Mouse (Mus musculus): ENCODE measurements around the gene Zfand3. TPM values are rescaled to one million over a fixed set of nuclear protein-coding genes. Genes with fewer than 3 reads are reported as not detected.

The Zfand3 gene
- polyA plus RNA-seq, 1 experiment: 69.3 TPM

DNA sequence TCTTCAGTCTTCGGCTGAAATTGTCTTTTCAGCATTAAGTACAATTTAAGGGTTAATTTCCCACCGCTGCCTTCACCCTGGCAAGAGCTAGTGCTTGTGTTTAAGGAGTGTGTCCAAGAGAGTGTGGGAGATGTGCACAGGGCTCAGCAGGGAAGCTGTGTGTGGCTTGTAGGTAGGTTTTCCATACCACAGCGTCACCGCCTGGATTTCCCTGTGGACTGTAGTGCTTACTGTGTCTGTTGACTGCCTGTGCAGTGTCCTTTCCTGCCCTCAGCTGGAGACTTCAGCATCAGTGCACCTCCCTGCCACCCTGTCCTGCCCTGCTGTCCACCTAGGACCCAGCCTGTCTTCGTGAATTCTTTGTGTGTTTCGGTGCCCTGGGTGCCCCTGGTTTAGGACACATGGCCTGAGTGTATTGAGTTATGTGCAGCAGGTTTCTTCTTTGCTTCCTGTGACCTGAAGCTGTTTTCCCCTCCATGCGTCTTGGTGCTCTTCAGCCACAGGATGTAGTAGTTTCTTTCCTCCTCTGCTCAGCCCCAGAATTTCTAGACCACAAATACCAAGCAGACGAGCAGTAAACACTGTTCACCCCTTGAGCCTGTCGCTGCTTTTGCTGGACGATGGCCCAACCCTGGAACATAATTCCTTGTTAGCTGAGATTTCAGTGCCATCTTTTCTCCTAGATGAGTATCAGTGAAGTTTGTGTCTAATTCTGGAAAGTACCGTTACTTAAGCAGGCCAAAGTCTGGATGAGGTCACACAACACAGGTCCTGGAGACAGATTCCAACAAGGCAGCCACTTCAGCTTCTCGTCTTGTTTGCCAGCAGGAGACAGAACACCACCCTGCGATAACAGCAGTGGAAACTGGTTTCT, 195.1 kb downstream of the Zfand3 start:
- Histone ChIP-seq H3K9ac (ENCODE audit: low read depth, poor library complexity, severe bottlenecking) (no peak overlapping the region), H3K36me3 (ENCODE audit: control insufficient read depth, insufficient read depth, low read length, poor library complexity, severe bottlenecking) (no peaks in the 10 kb centered on the region), H3K4me3 (ENCODE audit: low read depth, low read length) (no peak overlapping the region), H3K27ac (ENCODE audit: insufficient read depth, low read length) (no peak overlapping the region), H3K9me3 (replicated peaks; ENCODE audit: control insufficient read depth, insufficient read depth, low read length, poor library complexity, severe bottlenecking) (no peaks in the 10 kb centered on the region), H3K4me1 (ENCODE audit: control insufficient read depth, insufficient read depth, low read length) (peaks cover 5% of the 10 kb centered on the region), H3K27me3 (ENCODE audit: control insufficient read depth, insufficient read depth, low read length, poor library complexity, severe bottlenecking) (no peaks in the 10 kb centered on the region)
- TF ChIP-seq CTCF (IDR thresholded peaks at IDR 0.05; ENCODE audit: low read depth, low read length) (no peak), POLR2A (IDR thresholded peaks at IDR 0.05; ENCODE audit: insufficient read depth, low read length) (no peak), EP300 (IDR thresholded peaks at IDR 0.05; ENCODE audit: insufficient read depth, low read depth, low read length) (no peak)

DNA sequence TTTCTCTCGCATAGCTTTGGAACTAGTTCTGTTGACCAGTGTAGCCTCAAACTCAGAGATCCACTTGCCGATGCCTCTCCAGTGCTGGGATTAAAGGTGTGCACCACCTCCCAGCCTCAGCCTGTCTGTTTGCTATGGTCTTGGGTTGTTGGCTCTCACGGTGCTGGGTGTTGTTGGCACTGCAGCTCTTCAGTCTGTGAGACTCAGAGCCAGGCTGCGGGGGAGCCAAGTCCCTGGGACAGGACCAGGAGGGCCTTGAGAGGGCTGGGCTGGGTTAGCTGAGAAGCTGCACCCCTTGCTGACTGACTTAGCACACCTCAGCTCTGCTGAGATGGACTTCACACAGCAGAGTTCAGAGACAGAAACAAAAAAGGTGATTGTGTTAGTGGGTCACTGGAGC, 195.8 kb downstream of the Zfand3 start:
- peaks cover 5% of the 10 kb centered on the region for H3K4me1 ChIP-seq (ENCODE audit: control insufficient read depth, insufficient read depth, low read length)
- no peak overlapping the region for H3K27ac ChIP-seq (ENCODE audit: insufficient read depth, low read length)
- no peaks in the 10 kb centered on the region for H3K36me3 ChIP-seq (ENCODE audit: control insufficient read depth, insufficient read depth, low read length, poor library complexity, severe bottlenecking)
- no peaks in the 10 kb centered on the region for H3K27me3 ChIP-seq (ENCODE audit: control insufficient read depth, insufficient read depth, low read length, poor library complexity, severe bottlenecking)
- TF ChIP-seq EP300 (IDR thresholded peaks at IDR 0.05; ENCODE audit: insufficient read depth, low read depth, low read length) (no peak), CTCF (IDR thresholded peaks at IDR 0.05; ENCODE audit: low read depth, low read length) (no peak), POLR2A (IDR thresholded peaks at IDR 0.05; ENCODE audit: insufficient read depth, low read length) (no peak)
- no peak overlapping the region for H3K4me3 ChIP-seq (ENCODE audit: low read depth, low read length)
- no peaks in the 10 kb centered on the region for H3K9me3 ChIP-seq (replicated peaks; ENCODE audit: control insufficient read depth, insufficient read depth, low read length, poor library complexity, severe bottlenecking)
- no peak overlapping the region for H3K9ac ChIP-seq (ENCODE audit: low read depth, poor library complexity, severe bottlenecking)

GRCm38 (mm10) chr17:30205062-30205825, 200.7 kb downstream of the Zfand3 start:
- Histone ChIP-seq H3K9me3 (replicated peaks; ENCODE audit: control insufficient read depth, insufficient read depth, low read length, poor library complexity, severe bottlenecking) (no peaks in the 10 kb centered on the region), H3K27ac (ENCODE audit: insufficient read depth, low read length) (no peak overlapping the region), H3K4me1 (ENCODE audit: control insufficient read depth, insufficient read depth, low read length) (peaks cover 5% of the 10 kb centered on the region), H3K9ac (ENCODE audit: low read depth, poor library complexity, severe bottlenecking) (no peak overlapping the region), H3K36me3 (ENCODE audit: control insufficient read depth, insufficient read depth, low read length, poor library complexity, severe bottlenecking) (no peaks in the 10 kb centered on the region), H3K27me3 (ENCODE audit: control insufficient read depth, insufficient read depth, low read length, poor library complexity, severe bottlenecking) (no peaks in the 10 kb centered on the region), H3K4me3 (ENCODE audit: low read depth, low read length) (no peak overlapping the region)
- no peak for TF ChIP-seq EP300 (IDR thresholded peaks at IDR 0.05; ENCODE audit: insufficient read depth, low read depth, low read length)
- TF ChIP-seq CTCF (IDR thresholded peaks at IDR 0.05; ENCODE audit: low read depth, low read length): no peak
- no peak for TF ChIP-seq POLR2A (IDR thresholded peaks at IDR 0.05; ENCODE audit: insufficient read depth, low read length)

- H3K9ac ChIP-seq (ENCODE audit: low read depth, poor library complexity, severe bottlenecking): no peak overlapping the region
- no peak overlapping the region for H3K4me3 ChIP-seq (ENCODE audit: low read depth, low read length)
- no peaks in the 10 kb centered on the region for H3K4me1 ChIP-seq (ENCODE audit: control insufficient read depth, insufficient read depth, low read length)
- H3K9me3 ChIP-seq (replicated peaks; ENCODE audit: control insufficient read depth, insufficient read depth, low read length, poor library complexity, severe bottlenecking): no peaks in the 10 kb centered on the region
- TF ChIP-seq EP300 (IDR thresholded peaks at IDR 0.05; ENCODE audit: insufficient read depth, low read depth, low read length): no peak
- TF ChIP-seq CTCF (IDR thresholded peaks at IDR 0.05; ENCODE audit: low read depth, low read length): no peak
- no peak for TF ChIP-seq POLR2A (IDR thresholded peaks at IDR 0.05; ENCODE audit: insufficient read depth, low read length)
- H3K27ac ChIP-seq (ENCODE audit: insufficient read depth, low read length): no peak overlapping the region
- H3K27me3 ChIP-seq (ENCODE audit: control insufficient read depth, insufficient read depth, low read length, poor library complexity, severe bottlenecking): no peaks in the 10 kb centered on the region
- H3K36me3 ChIP-seq (ENCODE audit: control insufficient read depth, insufficient read depth, low read length, poor library complexity, severe bottlenecking): no peaks in the 10 kb centered on the region
Observed at GRCm38 (mm10) chr17:30210262-30210661, 205.7 kb downstream of the Zfand3 start.

DNA sequence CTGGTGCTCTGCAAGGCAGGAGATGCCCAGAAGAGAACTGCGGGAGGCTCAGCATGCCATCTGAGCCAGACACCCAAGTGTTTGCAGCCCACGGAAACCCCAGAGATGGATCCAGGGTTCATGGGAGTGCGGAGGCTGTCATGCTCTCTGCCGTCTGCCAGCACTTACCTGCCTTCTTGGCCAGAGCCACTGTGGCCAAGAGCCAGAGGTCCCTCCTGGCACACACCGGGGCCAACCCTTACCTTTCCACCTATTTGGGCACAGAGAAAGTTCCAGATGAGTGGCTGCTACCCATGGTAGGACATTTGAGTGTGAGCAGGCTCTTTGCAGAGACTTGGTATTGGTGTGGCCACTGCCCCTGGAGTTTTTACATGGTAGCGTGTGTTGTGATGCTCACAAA, 206.4 kb downstream of the Zfand3 start:
- no peaks in the 10 kb centered on the region for H3K27me3 ChIP-seq (ENCODE audit: control insufficient read depth, insufficient read depth, low read length, poor library complexity, severe bottlenecking)
- H3K4me3 ChIP-seq (ENCODE audit: low read depth, low read length): no peak overlapping the region
- no peaks in the 10 kb centered on the region for H3K9me3 ChIP-seq (replicated peaks; ENCODE audit: control insufficient read depth, insufficient read depth, low read length, poor library complexity, severe bottlenecking)
- no peaks in the 10 kb centered on the region for H3K36me3 ChIP-seq (ENCODE audit: control insufficient read depth, insufficient read depth, low read length, poor library complexity, severe bottlenecking)
- no peak overlapping the region for H3K9ac ChIP-seq (ENCODE audit: low read depth, poor library complexity, severe bottlenecking)
- no peak overlapping the region for H3K27ac ChIP-seq (ENCODE audit: insufficient read depth, low read length)
- TF ChIP-seq POLR2A (IDR thresholded peaks at IDR 0.05; ENCODE audit: insufficient read depth, low read length) (no peak), EP300 (IDR thresholded peaks at IDR 0.05; ENCODE audit: insufficient read depth, low read depth, low read length) (no peak), CTCF (IDR thresholded peaks at IDR 0.05; ENCODE audit: low read depth, low read length) (no peak)
- no peaks in the 10 kb centered on the region for H3K4me1 ChIP-seq (ENCODE audit: control insufficient read depth, insufficient read depth, low read length)

GRCm38 (mm10) chr17:30212647-30213046, 208.1 kb downstream of the Zfand3 start:
- Histone ChIP-seq H3K9me3 (replicated peaks; ENCODE audit: control insufficient read depth, insufficient read depth, low read length, poor library complexity, severe bottlenecking) (no peaks in the 10 kb centered on the region), H3K36me3 (ENCODE audit: control insufficient read depth, insufficient read depth, low read length, poor library complexity, severe bottlenecking) (no peaks in the 10 kb centered on the region), H3K9ac (ENCODE audit: low read depth, poor library complexity, severe bottlenecking) (no peak overlapping the region), H3K27me3 (ENCODE audit: control insufficient read depth, insufficient read depth, low read length, poor library complexity, severe bottlenecking) (no peaks in the 10 kb centered on the region), H3K27ac (ENCODE audit: insufficient read depth, low read length) (no peak overlapping the region), H3K4me3 (ENCODE audit: low read depth, low read length) (no peak overlapping the region), H3K4me1 (ENCODE audit: control insufficient read depth, insufficient read depth, low read length) (no peaks in the 10 kb centered on the region)
- no peak for TF ChIP-seq POLR2A (IDR thresholded peaks at IDR 0.05; ENCODE audit: insufficient read depth, low read length)
- no peak for TF ChIP-seq CTCF (IDR thresholded peaks at IDR 0.05; ENCODE audit: low read depth, low read length)
- TF ChIP-seq EP300 (IDR thresholded peaks at IDR 0.05; ENCODE audit: insufficient read depth, low read depth, low read length): no peak

All from ES-Bruce4 (cell line).